Mouse (Mus musculus) small intestine, adult 2 months (tissue): ENCODE results near the gene Prpf18. TPM values are rescaled to one million over a fixed set of nuclear protein-coding genes. Genes with fewer than 3 reads are reported as not detected.

Experiments
- H3K27ac ChIP-seq: fragments of 200-500 bp; 2 replicates; pipeline ENCODE4 v1.5.1; 2012; ENCODE audit warnings: low read depth, low read length, control low read depth, inconsistent platforms; ENCODE audit not compliant: insufficient read depth
- H3K27me3 ChIP-seq: fragments of 200-500 bp; 2 replicates; pipeline ENCODE4 v1.6.1; 2012; ENCODE audit warnings: mild to moderate bottlenecking, moderate library complexity, low read length, inconsistent platforms; ENCODE audit not compliant: control insufficient read depth, insufficient read depth
- H3K36me3 ChIP-seq: fragments of 200-500 bp; 2 replicates; pipeline ENCODE4 v1.6.1; 2012; ENCODE audit warnings: mild to moderate bottlenecking, low read length, control low read depth, inconsistent platforms; ENCODE audit not compliant: control insufficient read depth, insufficient read depth
- H3K4me1 ChIP-seq: fragments of 200-500 bp; 2 replicates; pipeline ENCODE4 v1.6.1; 2012; ENCODE audit warnings: low read length, inconsistent platforms, mixed read lengths; ENCODE audit not compliant: control insufficient read depth, insufficient read depth, insufficient read length
- H3K4me3 ChIP-seq: fragments of 200-500 bp; 2 replicates; pipeline ENCODE4 v1.5.1; 2012; ENCODE audit warnings: low read depth, mild to moderate bottlenecking, control low read depth, inconsistent platforms, low read length, moderate library complexity
- CTCF ChIP-seq: fragments of 200-500 bp; IDR thresholded peaks from 2 replicates; pipeline ENCODE4 v1.5.1; 2012; ENCODE audit warnings: low read depth, mild to moderate bottlenecking, control low read depth, inconsistent platforms, low read length, moderate library complexity, mixed read lengths; ENCODE audit not compliant: insufficient replicate concordance, insufficient read length; ENCODE audit errors: extremely low read depth
- POLR2A ChIP-seq: fragments of 200-500 bp; IDR thresholded peaks from 2 replicates; pipeline ENCODE4 v1.6.1; 2012; ENCODE audit warnings: low read depth, mild to moderate bottlenecking, control low read depth, inconsistent platforms, low read length, moderate library complexity
- WGBS: fragments of 180-500 bp; shearing (Covaris S2); methylation state at CpG from one replicate; pipeline ENCODE4 v1.1.7; 2018; 5-methylcytosine and 5-hydroxymethylcytosine counted together
- polyA plus RNA-seq: library from polyadenylated mRNA; depleted of rRNA; stranded (reverse); fragments of >200 nt; gene quantifications from 2 replicates; pipeline ENCODE4 v1.2.3, GENCODE M21; 2012; rRNA removed

Gene Prpf18
- polyA plus RNA-seq, result 1.5 and 3.5 TPM in 2 replicates

- Histone ChIP-seq H3K36me3 (peaks cover 5% of the 10 kb centered on the region), H3K4me3 (peak within 1 kb of the TSS; percentile 73), H3K4me1 (peaks cover 5% of the 10 kb centered on the region; the same call in 1 of the 2 replicates), H3K27ac (peak within 1 kb of the TSS; percentile 1; the same call in 1 of the 2 replicates), H3K27me3 (no peaks in the 10 kb centered on the region)
- under 1% methylated on average over 40 of the region's 40 CpGs for WGBS
- peak; percentile 40; the same call in 1 of the 2 replicates for TF ChIP-seq POLR2A
- peak; percentile 94 for TF ChIP-seq CTCF
These were observed at the start of gene Prpf18 for GRCm38 (mm10) chr2:4651500-4652285. Prpf18 (minus strand) TSS chr2:4652113.

- no peak overlapping the region for H3K4me3 ChIP-seq
- 79% methylated on average over 3 of the region's 3 CpGs for WGBS
- no peaks in the 10 kb centered on the region for H3K36me3 ChIP-seq
- TF ChIP-seq CTCF, result no peak
- TF ChIP-seq POLR2A, result no peak
- H3K27me3 ChIP-seq, result no peaks in the 10 kb centered on the region
- H3K27ac ChIP-seq, result no peak overlapping the region
- no peaks in the 10 kb centered on the region for H3K4me1 ChIP-seq
These were observed 28.0 kb upstream of the Prpf18 start for GRCm38 (mm10) chr2:4679886-4680285.

GRCm38 (mm10) chr2:4671636-4672035 is 19.7 kb upstream of the Prpf18 start:
- Histone ChIP-seq H3K4me1 (no peaks in the 10 kb centered on the region), H3K27me3 (no peaks in the 10 kb centered on the region; the same call in 1 of the 2 replicates), H3K4me3 (no peak overlapping the region), H3K27ac (no peak overlapping the region), H3K36me3 (no peaks in the 10 kb centered on the region)
- TF ChIP-seq CTCF (no peak), POLR2A (no peak)
- 80% methylated on average over 8 of the region's 8 CpGs for WGBS

GRCm38 (mm10) chr2:4669701-4670100 is 17.8 kb upstream of the Prpf18 start:
- no peaks in the 10 kb centered on the region for H3K36me3 ChIP-seq
- no peak overlapping the region for H3K4me3 ChIP-seq
- WGBS, result 77% methylated on average over 8 of the region's 8 CpGs
- H3K27me3 ChIP-seq, result no peaks in the 10 kb centered on the region; the same call in 1 of the 2 replicates
- no peak overlapping the region for H3K27ac ChIP-seq
- no peaks in the 10 kb centered on the region for H3K4me1 ChIP-seq
- TF ChIP-seq POLR2A (no peak), CTCF (no peak)

GRCm38 (mm10) chr2:4668626-4669025 is 16.7 kb upstream of the Prpf18 start:
- Histone ChIP-seq H3K4me1 (no peaks in the 10 kb centered on the region), H3K4me3 (no peak overlapping the region), H3K27ac (no peak overlapping the region), H3K27me3 (no peaks in the 10 kb centered on the region; the same call in 1 of the 2 replicates), H3K36me3 (no peaks in the 10 kb centered on the region)
- TF ChIP-seq POLR2A (no peak), CTCF (no peak)
- WGBS, result 74% methylated on average over 2 of the region's 2 CpGs

- 78% methylated on average over 2 of the region's 2 CpGs for WGBS
- TF ChIP-seq CTCF, result no peak
- TF ChIP-seq POLR2A, result no peak
- no peak overlapping the region for H3K27ac ChIP-seq
These were observed 8.8 kb upstream of the Prpf18 start for GRCm38 (mm10) chr2:4660677-4661076.

GRCm38 (mm10) chr2:4649646-4650045 is 2.3 kb downstream of the Prpf18 start:
- WGBS, result 97% methylated on average over 2 of the region's 2 CpGs
- Histone ChIP-seq H3K4me1 (peaks cover 5% of the 10 kb centered on the region; the same call in 1 of the 2 replicates), H3K36me3 (peaks cover 17% of the 10 kb centered on the region), H3K27ac (no peak overlapping the region), H3K4me3 (no peak overlapping the region), H3K27me3 (no peaks in the 10 kb centered on the region)
- TF ChIP-seq CTCF (no peak), POLR2A (no peak)

More at GRCm38 (mm10) chr2:4660677-4661076, 8.8 kb upstream of the Prpf18 start:
- Histone ChIP-seq H3K27me3 (peaks cover 2% of the 10 kb centered on the region; the same call in 1 of the 2 replicates), H3K4me1 (no peaks in the 10 kb centered on the region), H3K4me3 (no peak overlapping the region), H3K36me3 (no peaks in the 10 kb centered on the region)
